Mouse (Mus musculus): ENCODE data around the gene Mindy4. TPM values are rescaled to one million over a fixed set of nuclear protein-coding genes. Genes with fewer than 3 reads are reported as not detected.
A peak's percentile ranks its signal among the peaks of the same experiment; 100 is the strongest.

Gene Mindy4
- total and polyA plus RNA-seq, 3 experiments, result 0.23 to 1.6 TPM; not detected in 1

- Histone ChIP-seq H3K27ac (ENCODE audit: control insufficient read depth, low read depth, low read length) (no peak overlapping the region), H3K4me3 (ENCODE audit: control insufficient read depth in 1 of 2, insufficient read depth in 1 of 2, low read depth in 2 of 2, low read length in 2 of 2) (no peak overlapping the region), H3K27me3 (ENCODE audit: control insufficient read depth in 1 of 2, insufficient read depth in 2 of 2, low read length in 2 of 2) (no peaks in the 10 kb centered on the region), H3K9ac (ENCODE audit: control insufficient read depth, low read depth, low read length, poor library complexity, severe bottlenecking) (no peak overlapping the region), H3K9me3 (replicated peaks; ENCODE audit: insufficient read depth, low read length) (no peaks in the 10 kb centered on the region), H3K36me3 (ENCODE audit: control insufficient read depth in 1 of 2, insufficient read depth in 2 of 2, low read length in 2 of 2) (no peaks in the 10 kb centered on the region), H3K79me2 (ENCODE audit: control insufficient read depth, insufficient read depth, low read length, poor library complexity) (no peaks in the 10 kb centered on the region), H3K4me1 (ENCODE audit: control insufficient read depth in 1 of 2, insufficient read depth in 2 of 2, low read length in 2 of 2) (no peaks in the 10 kb centered on the region)
- no peak for TF ChIP-seq TAL1 (IDR thresholded peaks at IDR 0.05; ENCODE audit: low read length)
- TF ChIP-seq ELF1 (IDR thresholded peaks at IDR 0.05; ENCODE audit: low read depth, low read length), result no peak
- no peak for TF ChIP-seq MAZ (IDR thresholded peaks at IDR 0.05; ENCODE audit: low read depth, low read length)
- TF ChIP-seq EP300 (IDR thresholded peaks at IDR 0.05; ENCODE audit: low read depth in 1 of 2, low read length in 2 of 2), result no peak
- TF ChIP-seq ZKSCAN1 (IDR thresholded peaks at IDR 0.05; ENCODE audit: low read depth, low read length), result no peak
- TF ChIP-seq E2F4 (IDR thresholded peaks at IDR 0.05; ENCODE audit: borderline replicate concordance, low read depth, low read length), result no peak
- no peak for TF ChIP-seq ZNF384 (IDR thresholded peaks at IDR 0.05; ENCODE audit: low read depth, low read length)
- TF ChIP-seq USF1 (IDR thresholded peaks at IDR 0.05; ENCODE audit: low read depth, low read length), result no peak
- TF ChIP-seq SIN3A (IDR thresholded peaks at IDR 0.05; ENCODE audit: low read length), result no peak
- TF ChIP-seq MEF2A (IDR thresholded peaks at IDR 0.05; ENCODE audit: extremely low read depth, insufficient replicate concordance, low read depth, low read length, poor library complexity, severe bottlenecking), result no peak
- DNase-seq (ENCODE audit: low read depth, low spot score), result no peak
These were observed 84.9 kb downstream of the Mindy4 start for GRCm38 (mm10) chr6:55288007-55288602.

- no peaks in the 10 kb centered on the region for H3K36me3 ChIP-seq (ENCODE audit: control insufficient read depth in 1 of 2, insufficient read depth in 2 of 2, low read length in 2 of 2)
- H3K4me1 ChIP-seq (ENCODE audit: control insufficient read depth in 1 of 2, insufficient read depth in 2 of 2, low read length in 2 of 2), result no peaks in the 10 kb centered on the region
- H3K9me3 ChIP-seq (replicated peaks; ENCODE audit: insufficient read depth, low read length), result no peaks in the 10 kb centered on the region
- peaks cover 0 to 1% of the 10 kb centered on the region in 2 experiments; a peak in 1 of 4 replicates for H3K27me3 ChIP-seq (ENCODE audit: control insufficient read depth in 1 of 2, insufficient read depth in 2 of 2, low read length in 2 of 2)
- no peak overlapping the region for H3K9ac ChIP-seq (ENCODE audit: control insufficient read depth, low read depth, low read length, poor library complexity, severe bottlenecking)
- H3K4me3 ChIP-seq (ENCODE audit: control insufficient read depth in 1 of 2, insufficient read depth in 1 of 2, low read depth in 2 of 2, low read length in 2 of 2), result no peak overlapping the region
- TF ChIP-seq MAX (IDR thresholded peaks at IDR 0.05; ENCODE audit: low read length) (no peak), TBP (IDR thresholded peaks at IDR 0.05; ENCODE audit: low read depth, low read length) (peak; percentile 58)
- no peaks in the 10 kb centered on the region for H3K79me2 ChIP-seq (ENCODE audit: control insufficient read depth, insufficient read depth, low read length, poor library complexity)
- H3K27ac ChIP-seq (ENCODE audit: control insufficient read depth, low read depth, low read length), result no peak overlapping the region
- peak; percentile 22 for DNase-seq (ENCODE audit: low read depth, low spot score)
These were observed 91.5 kb downstream of the Mindy4 start for GRCm38 (mm10) chr6:55294549-55295131.

- H3K9ac ChIP-seq (ENCODE audit: control insufficient read depth, low read depth, low read length, poor library complexity, severe bottlenecking), result no peak overlapping the region
- no peaks in the 10 kb centered on the region for H3K9me3 ChIP-seq (replicated peaks; ENCODE audit: insufficient read depth, low read length)
- H3K4me3 ChIP-seq (ENCODE audit: control insufficient read depth in 1 of 2, insufficient read depth in 1 of 2, low read depth in 2 of 2, low read length in 2 of 2), result no peak overlapping the region
- peaks cover 0 to 1% of the 10 kb centered on the region in 2 experiments; a peak in 1 of 4 replicates for H3K27me3 ChIP-seq (ENCODE audit: control insufficient read depth in 1 of 2, insufficient read depth in 2 of 2, low read length in 2 of 2)
- H3K36me3 ChIP-seq (ENCODE audit: control insufficient read depth in 1 of 2, insufficient read depth in 2 of 2, low read length in 2 of 2), result no peaks in the 10 kb centered on the region
- no peak for DNase-seq (ENCODE audit: low read depth, low spot score)
- H3K4me1 ChIP-seq (ENCODE audit: control insufficient read depth in 1 of 2, insufficient read depth in 2 of 2, low read length in 2 of 2), result no peaks in the 10 kb centered on the region
- no peaks in the 10 kb centered on the region for H3K79me2 ChIP-seq (ENCODE audit: control insufficient read depth, insufficient read depth, low read length, poor library complexity)
- no peak overlapping the region for H3K27ac ChIP-seq (ENCODE audit: control insufficient read depth, low read depth, low read length)
- TF ChIP-seq BHLHE40 (IDR thresholded peaks at IDR 0.05; ENCODE audit: borderline replicate concordance, low read depth, low read length), result no peak
- no peak for TF ChIP-seq NELFE (IDR thresholded peaks at IDR 0.05; ENCODE audit: low read depth, low read length)
- no peak for TF ChIP-seq ELF1 (IDR thresholded peaks at IDR 0.05; ENCODE audit: low read depth, low read length)
- TF ChIP-seq POLR2AphosphoS2 (IDR thresholded peaks at IDR 0.05; ENCODE audit: low read length), result no peak
- TF ChIP-seq CHD2 (IDR thresholded peaks at IDR 0.05; ENCODE audit: low read length), result no peak
- no peak for TF ChIP-seq MAX (IDR thresholded peaks at IDR 0.05; ENCODE audit: low read length)
- TF ChIP-seq ZMIZ1 (IDR thresholded peaks at IDR 0.05; ENCODE audit: low read depth, low read length), result no peak
- no peak for TF ChIP-seq MXI1 (IDR thresholded peaks at IDR 0.05; ENCODE audit: low read depth, low read length)
- no peak for TF ChIP-seq UBTF (IDR thresholded peaks at IDR 0.05; ENCODE audit: borderline replicate concordance, insufficient read depth, low read depth, low read length)
- no peak for TF ChIP-seq MYC (IDR thresholded peaks at IDR 0.05; ENCODE audit: low read depth, low read length)
- TF ChIP-seq SMC3 (IDR thresholded peaks at IDR 0.05; ENCODE audit: low read depth, low read length), result no peak
- no peak for TF ChIP-seq TBP (IDR thresholded peaks at IDR 0.05; ENCODE audit: low read depth, low read length)
- TF ChIP-seq ETS1 (IDR thresholded peaks at IDR 0.05; ENCODE audit: low read depth, low read length), result no peak
- TF ChIP-seq ZNF384 (IDR thresholded peaks at IDR 0.05; ENCODE audit: low read depth, low read length), result no peak
- no peak for TF ChIP-seq HCFC1 (IDR thresholded peaks at IDR 0.05; ENCODE audit: low read depth, low read length)
- no peak for TF ChIP-seq USF2 (IDR thresholded peaks at IDR 0.05; ENCODE audit: borderline replicate concordance in 1 of 2, insufficient read depth in 1 of 2, low read depth in 1 of 2, low read length in 2 of 2)
These were observed 92.1 kb downstream of the Mindy4 start for GRCm38 (mm10) chr6:55295325-55295724.

Data from MEL (cell line).